Comparison of ENCODE assay signal across 24 mouse cellular contexts in genomic region chr2:53542097-53542496, GRCm38 (mm10).
DNase-seq lines count a peak whose midpoint lies in the region; ATAC-seq and TF ChIP-seq lines count a peak whose summit lies in the region.
"Had no signal": no experiment of that assay in that cellular context is flagged by ENCODE, and none has a peak within 500 bp of the region (broad histone marks: within the 10 kb centered on the region; RNA-seq: fewer than 3 reads in every experiment).

No protein-coding gene starts in this region.

- H3K27me3 ChIP-seq in lung, embryonic 14.5 days (ENCODE audit: insufficient read depth, low read length) = no peaks in the 10 kb centered on the region
- no peaks in the 10 kb centered on the region for H3K27me3 ChIP-seq in lung, postnatal 0 days (replicated peaks; ENCODE audit: insufficient read depth, low read length)
- H3K27me3 ChIP-seq: CH12.LX; embryonic facial prominence, embryonic 12.5 days; forebrain, embryonic 13.5 days; forebrain, embryonic 15.5 days; Patski had no signal

- ATAC-seq in lung, embryonic 14.5 days (ENCODE audit: insufficient read depth) = no peak
- ATAC-seq in lung, postnatal 0 days = peak; percentile 75
- ATAC-seq: activated CD4-positive, CD25-positive, alpha-beta regulatory T cell, adult 4 months; CD4-positive, CD25-positive, alpha-beta regulatory T cell, adult 4 months; forebrain, embryonic 13.5 days; forebrain, embryonic 15.5 days; Patski had no signal

- H3K27ac ChIP-seq in lung, embryonic 14.5 days (ENCODE audit: low read depth) = no peak overlapping the region
- H3K27ac ChIP-seq in lung, postnatal 0 days (ENCODE audit: low read length) = no peak overlapping the region
- H3K27ac ChIP-seq: embryonic facial prominence, embryonic 10.5 days; embryonic facial prominence, embryonic 12.5 days; forebrain, embryonic 13.5 days; forebrain, embryonic 15.5 days had no signal

- no peak for TF ChIP-seq CTCF in lung, embryonic 14.5 days (IDR thresholded peaks at IDR 0.05; ENCODE audit: low read depth)
- TF ChIP-seq CTCF in lung, postnatal 0 days (IDR thresholded peaks at IDR 0.05) = no peak

- no peak overlapping the region for H3K4me3 ChIP-seq in lung, embryonic 14.5 days (ENCODE audit: low read depth, low read length)
- no peak overlapping the region for H3K4me3 ChIP-seq in lung, postnatal 0 days (ENCODE audit: low read depth, low read length)
- H3K4me3 ChIP-seq: embryonic facial prominence, embryonic 10.5 days; embryonic facial prominence, embryonic 12.5 days; forebrain, embryonic 13.5 days; forebrain, embryonic 15.5 days had no signal

- H3K4me1 ChIP-seq in lung, embryonic 14.5 days (ENCODE audit: insufficient read depth) = no peaks in the 10 kb centered on the region
- H3K4me1 ChIP-seq in lung, postnatal 0 days (ENCODE audit: insufficient read depth, low read depth, low read length) = no peaks in the 10 kb centered on the region
- H3K4me1 ChIP-seq: embryonic facial prominence, embryonic 10.5 days; embryonic facial prominence, embryonic 12.5 days; forebrain, embryonic 13.5 days; forebrain, embryonic 15.5 days had no signal

- H3K36me3 ChIP-seq in lung, embryonic 14.5 days (ENCODE audit: insufficient read depth) = no peaks in the 10 kb centered on the region
- no peaks in the 10 kb centered on the region for H3K36me3 ChIP-seq in lung, postnatal 0 days (ENCODE audit: insufficient read depth, low read length)
- H3K36me3 ChIP-seq: embryonic facial prominence, embryonic 10.5 days; embryonic facial prominence, embryonic 12.5 days; forebrain, embryonic 15.5 days; G1E had no signal

- WGBS in lung, embryonic 14.5 days = 60% methylated on average over 2 of the region's 2 CpGs
- 57% methylated on average over 2 of the region's 2 CpGs for WGBS in lung, postnatal 0 days

- TF ChIP-seq EP300 in lung, postnatal 0 days (IDR thresholded peaks at IDR 0.05) = peak; percentile 87

- H3K4me2 ChIP-seq in lung, embryonic 14.5 days = no peak overlapping the region
- H3K4me2 ChIP-seq in lung, postnatal 0 days (replicated peaks; ENCODE audit: low read depth, low read length) = no peak overlapping the region
- H3K4me2 ChIP-seq: embryonic facial prominence, embryonic 12.5 days; forebrain, embryonic 13.5 days; forebrain, embryonic 15.5 days had no signal

- peak; percentile 27 for DNase-seq in lung, embryonic 14.5 days
- DNase-seq in lung, adult 18-20 months = no peak
- peak; percentile 84 for DNase-seq in lung, postnatal 0 days (ENCODE audit: low spot score)
- DNase-seq in lung, postnatal 10 days = no peak
- DNase-seq in lung, postnatal 36 days = peak; percentile 23
- DNase-seq in lung, postnatal 4 days = no peak
- DNase-seq: adrenal gland, adult 8-10 months; adrenal gland, postnatal 14 days; adrenal gland, postnatal 36 days; B cell, adult 2 months; cerebellum, adult 11-12 months; cerebellum, adult 2 months; cerebellum, adult 9-10 months; cerebellum, postnatal 10 days; cerebellum, postnatal 25 days had no signal

- H3K9ac ChIP-seq in lung, embryonic 14.5 days = no peak overlapping the region
- no peak overlapping the region for H3K9ac ChIP-seq in lung, postnatal 0 days (replicated peaks; ENCODE audit: low read depth)
- H3K9ac ChIP-seq: embryonic facial prominence, embryonic 12.5 days; forebrain, embryonic 13.5 days; forebrain, embryonic 15.5 days had no signal

- H3K9me3 ChIP-seq in lung, embryonic 14.5 days (ENCODE audit: low read depth, low read length) = no peaks in the 10 kb centered on the region
- H3K9me3 ChIP-seq in lung, postnatal 0 days (ENCODE audit: low read length) = no peaks in the 10 kb centered on the region
- H3K9me3 ChIP-seq: embryonic facial prominence, embryonic 10.5 days; embryonic facial prominence, embryonic 12.5 days; forebrain, embryonic 15.5 days; G1E had no signal

Comparison
In these comparisons a context has a peak if more than half of its experiments do, and no peak if none do; other contexts are left out.
1. DNase-seq: peak in lung, embryonic 14.5 days (single experiment), lung, postnatal 0 days (single experiment) and lung, postnatal 36 days (single experiment); none in lung, adult 18-20 months (0 of 2), lung, postnatal 10 days (single experiment) and lung, postnatal 4 days (0 of 2).